Mouse (Mus musculus): Measurements from ENCODE around the gene Ift74.

GRCm38 (mm10) chr4:94614627-94615006 is 326 bp downstream of the Ift74 start:
- TF ChIP-seq CTCF (IDR thresholded peaks at IDR 0.05; ENCODE audit: extremely low read depth, insufficient read depth, low read length) = no peak
- TF ChIP-seq POLR2A (IDR thresholded peaks at IDR 0.05; ENCODE audit: extremely low read depth, insufficient read depth, low read length) = no peak

Measured in cortical plate, adult 2 months (tissue).